7 mouse cellular contexts compared by ENCODE assay signal in the genomic region with DNA sequence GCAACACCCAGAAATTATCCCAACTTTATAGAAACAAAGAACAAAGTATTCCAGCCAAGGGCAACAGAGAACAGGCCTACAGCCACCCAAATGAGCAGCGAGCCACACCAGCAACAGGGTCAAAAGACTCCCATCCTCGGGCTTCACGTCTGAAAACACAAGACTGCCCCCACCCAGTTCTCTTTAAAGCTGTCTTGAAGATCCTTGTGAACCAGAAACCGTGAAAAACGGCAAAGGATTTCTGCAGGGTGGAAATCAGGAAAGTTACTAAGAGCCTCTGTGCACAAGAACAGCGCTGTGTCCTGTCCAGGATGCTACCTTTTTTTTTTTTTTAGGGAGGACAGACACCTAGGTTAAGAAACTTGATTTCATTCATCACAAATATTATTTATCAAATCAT. TPM values are rescaled to one million over a fixed set of nuclear protein-coding genes. Genes with fewer than 3 reads are reported as not detected.
A peak's percentile ranks its signal among the peaks of the same experiment; 100 is the strongest.
DNase-seq lines count a peak whose midpoint lies in the region; ATAC-seq and TF ChIP-seq lines count a peak whose summit lies in the region.

No protein-coding gene starts in this region.

- H3K36me3 ChIP-seq in lung, embryonic 15.5 days: peaks cover 6% of the 10 kb centered on the region; the same call in 1 of the 2 replicates
- peaks cover 22% of the 10 kb centered on the region for H3K36me3 ChIP-seq in limb, embryonic 10.5 days

- TF ChIP-seq POLR2A in embryonic fibroblast, embryonic 13.5 days (IDR thresholded peaks at IDR 0.05; ENCODE audit: low read depth, low read length): no peak
- no peak for TF ChIP-seq POLR2A in olfactory bulb, adult 2 months (IDR thresholded peaks at IDR 0.05; ENCODE audit: insufficient read depth, low read depth, low read length)

- DNase-seq in lung, postnatal 25 days (ENCODE audit: low spot score): no peak
- no peak for DNase-seq in limb, embryonic 10.5 days (ENCODE audit: low spot score)
- no peak for DNase-seq in adrenal gland, postnatal 36 days
- no peak for DNase-seq in right cerebral cortex, postnatal 25 days

- peaks cover 20% of the 10 kb centered on the region for H3K4me1 ChIP-seq in lung, embryonic 15.5 days
- peaks cover 8% of the 10 kb centered on the region; the same call in 1 of the 2 replicates for H3K4me1 ChIP-seq in embryonic fibroblast, embryonic 13.5 days (ENCODE audit: control insufficient read depth, insufficient read depth, low read length)
- H3K4me1 ChIP-seq in limb, embryonic 10.5 days: peaks cover 25% of the 10 kb centered on the region
- peaks cover 19% of the 10 kb centered on the region for H3K4me1 ChIP-seq in olfactory bulb, adult 2 months (ENCODE audit: control insufficient read depth, insufficient read depth, low read length)

- no peak for ATAC-seq in lung, embryonic 15.5 days (ENCODE audit: borderline replicate concordance, extremely low read depth, low FRiP score, low TSS enrichment)

- peak overlapping the region; percentile 92 for H3K27ac ChIP-seq in lung, embryonic 15.5 days
- H3K27ac ChIP-seq in embryonic fibroblast, embryonic 13.5 days (ENCODE audit: insufficient read depth, low read length): no peak overlapping the region
- H3K27ac ChIP-seq in limb, embryonic 10.5 days: no peak overlapping the region
- no peak overlapping the region for H3K27ac ChIP-seq in olfactory bulb, adult 2 months (ENCODE audit: insufficient read depth, low read depth, low read length)

- peak overlapping the region; percentile 84 for H3K4me3 ChIP-seq in lung, embryonic 15.5 days
- peak overlapping the region; percentile 58 for H3K4me3 ChIP-seq in embryonic fibroblast, embryonic 13.5 days (ENCODE audit: insufficient read depth, low read length)
- peak overlapping the region; percentile 78 for H3K4me3 ChIP-seq in limb, embryonic 10.5 days
- peak overlapping the region; percentile 77 for H3K4me3 ChIP-seq in olfactory bulb, adult 2 months (ENCODE audit: insufficient read depth, low read depth, low read length)

- TF ChIP-seq CTCF in embryonic fibroblast, embryonic 13.5 days (IDR thresholded peaks at IDR 0.05; ENCODE audit: borderline replicate concordance, insufficient read depth, low read length): no peak
- TF ChIP-seq CTCF in olfactory bulb, adult 2 months (IDR thresholded peaks at IDR 0.05; ENCODE audit: insufficient read depth, low read depth, low read length): no peak

- H3K9me3 ChIP-seq in lung, embryonic 15.5 days: no peaks in the 10 kb centered on the region
- no peaks in the 10 kb centered on the region for H3K9me3 ChIP-seq in limb, embryonic 10.5 days (replicated peaks)

- no peaks in the 10 kb centered on the region for H3K27me3 ChIP-seq in lung, embryonic 15.5 days
- H3K27me3 ChIP-seq in limb, embryonic 10.5 days (ENCODE audit: low read depth, poor library complexity, severe bottlenecking): no peaks in the 10 kb centered on the region

- WGBS in lung, embryonic 15.5 days: 31% methylated on average over 6 of the region's 6 CpGs
- WGBS in limb, embryonic 10.5 days: 49% methylated on average over 6 of the region's 6 CpGs
- 44% methylated on average over 6 of the region's 6 CpGs for WGBS in olfactory bulb, adult 2 months

- H3K4me2 ChIP-seq in lung, embryonic 15.5 days: peak overlapping the region; percentile 89

- H3K9ac ChIP-seq in lung, embryonic 15.5 days: peak overlapping the region; percentile 77; the same call in 1 of the 2 replicates

RNA-seq across cellular contexts. Expression of a gene that starts 1.7 kb away (rescaled TPM):
- 12.6 and 12.9 TPM in 2 replicates for polyA plus RNA-seq in lung, embryonic 15.5 days (2015; fragmentation: Nextera tagmentation; extraction: Ambion mirVana)
- polyA plus RNA-seq in embryonic fibroblast, embryonic 13.5 days (2011; ENCODE audit: insufficient read length, low read depth, missing spikeins): 15.5 and 23.6 TPM in 2 replicates
- polyA plus RNA-seq in limb, embryonic 10.5 days (2016; fragmentation: Nextera tagmentation; extraction: Ambion mirVana): 5.3 and 7.6 TPM in 2 replicates
- polyA plus RNA-seq in olfactory bulb, adult 2 months (2012; ENCODE audit: insufficient read depth, insufficient read length, low replicate concordance, missing spikeins): not detected in 2 replicates
- total RNA-seq in adrenal gland, postnatal 36 days (2021): 10 to 100 TPM; 29.1 to 31.1 TPM

RNA-seq across cellular contexts. Expression of a gene that starts 25.3 kb away (rescaled TPM):
- polyA plus RNA-seq in lung, embryonic 15.5 days (2015; fragmentation: Nextera tagmentation; extraction: Ambion mirVana): 2.1 and 2.6 TPM in 2 replicates
- 2.5 and 8.9 TPM in 2 replicates for polyA plus RNA-seq in embryonic fibroblast, embryonic 13.5 days (2011; ENCODE audit: insufficient read length, low read depth, missing spikeins)
- 2.7 and 3.6 TPM in 2 replicates for polyA plus RNA-seq in limb, embryonic 10.5 days (2016; fragmentation: Nextera tagmentation; extraction: Ambion mirVana)
- polyA plus RNA-seq in olfactory bulb, adult 2 months (2012; ENCODE audit: insufficient read depth, insufficient read length, low replicate concordance, missing spikeins): not detected in 2 replicates
- 1 to 10 TPM; 2.4 to 5.4 TPM for total RNA-seq in adrenal gland, postnatal 36 days (2021)

RNA-seq across cellular contexts. Expression of a gene that starts 28.3 kb away (rescaled TPM):
- 45.9 and 49.7 TPM in 2 replicates for polyA plus RNA-seq in lung, embryonic 15.5 days (2015; fragmentation: Nextera tagmentation; extraction: Ambion mirVana)
- polyA plus RNA-seq in embryonic fibroblast, embryonic 13.5 days (2011; ENCODE audit: insufficient read length, low read depth, missing spikeins): 48.9 and 52.5 TPM in 2 replicates
- polyA plus RNA-seq in limb, embryonic 10.5 days (2016; fragmentation: Nextera tagmentation; extraction: Ambion mirVana): 68.8 and 74.0 TPM in 2 replicates
- polyA plus RNA-seq in olfactory bulb, adult 2 months (2012; ENCODE audit: insufficient read depth, insufficient read length, low replicate concordance, missing spikeins): 368 TPM in 1 of 2 replicates, not detected in the other
- total RNA-seq in adrenal gland, postnatal 36 days (2021): 100 to 1,000 TPM in 1 of 2 experiments, 10 to 100 TPM in 1; 46.9 to 106 TPM

RNA-seq across cellular contexts. Expression of a gene that starts 32.4 kb away (rescaled TPM):
- 3.9 and 4.7 TPM in 2 replicates for polyA plus RNA-seq in lung, embryonic 15.5 days (2015; fragmentation: Nextera tagmentation; extraction: Ambion mirVana)
- polyA plus RNA-seq in embryonic fibroblast, embryonic 13.5 days (2011; ENCODE audit: insufficient read length, low read depth, missing spikeins): not detected in 2 replicates
- polyA plus RNA-seq in limb, embryonic 10.5 days (2016; fragmentation: Nextera tagmentation; extraction: Ambion mirVana): 1.6 and 2.1 TPM in 2 replicates
- polyA plus RNA-seq in olfactory bulb, adult 2 months (2012; ENCODE audit: insufficient read depth, insufficient read length, low replicate concordance, missing spikeins): not detected in 2 replicates
- total RNA-seq in adrenal gland, postnatal 36 days (2021): not detected

RNA-seq across cellular contexts. Expression of a gene that starts 40.6 kb away (rescaled TPM):
- 1,108 and 1,113 TPM in 2 replicates for polyA plus RNA-seq in lung, embryonic 15.5 days (2015; fragmentation: Nextera tagmentation; extraction: Ambion mirVana)
- 353 and 374 TPM in 2 replicates for polyA plus RNA-seq in embryonic fibroblast, embryonic 13.5 days (2011; ENCODE audit: insufficient read length, low read depth, missing spikeins)
- polyA plus RNA-seq in limb, embryonic 10.5 days (2016; fragmentation: Nextera tagmentation; extraction: Ambion mirVana): 1,415 and 1,701 TPM in 2 replicates
- polyA plus RNA-seq in olfactory bulb, adult 2 months (2012; ENCODE audit: insufficient read depth, insufficient read length, low replicate concordance, missing spikeins): 294 and 693 TPM in 2 replicates
- total RNA-seq in adrenal gland, postnatal 36 days (2021): 100 to 1,000 TPM; 448 to 491 TPM
